Mouse (Mus musculus): ENCODE measurements around the gene Rasgrp3.

DNA sequence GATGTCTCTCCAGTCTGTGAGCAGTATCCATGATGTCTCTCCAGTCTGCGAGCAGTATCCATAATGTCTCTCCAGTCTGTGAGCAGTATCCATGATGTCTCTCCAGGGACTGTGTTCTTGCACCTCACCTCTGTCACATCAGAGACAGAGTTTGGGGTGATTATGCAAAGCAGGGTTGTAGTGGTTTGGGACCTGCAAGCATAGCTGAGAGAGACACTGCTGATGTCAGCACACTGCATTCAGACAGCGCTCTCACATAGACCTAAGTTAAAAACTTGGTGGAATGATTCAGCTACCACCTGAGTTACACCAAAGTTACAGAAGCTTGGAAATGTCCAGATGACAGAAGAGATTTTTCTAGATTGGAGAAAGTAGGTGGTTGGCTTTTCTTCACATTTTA lies 44.0 kb downstream of the Rasgrp3 start:
- TF ChIP-seq CTCF (conservative IDR thresholded peaks at IDR 0.05; ENCODE audit: low read length): no peak
- no peak for TF ChIP-seq POU5F1 (IDR thresholded peaks at IDR 0.05; ENCODE audit: borderline replicate concordance, low read length)
- TF ChIP-seq NANOG (IDR thresholded peaks at IDR 0.05; ENCODE audit: borderline replicate concordance, low read length): no peak
